Mouse (Mus musculus) midbrain, postnatal 0 days (tissue): Measurements from ENCODE around the gene Pigq. TPM values are rescaled to one million over a fixed set of nuclear protein-coding genes. Genes with fewer than 3 reads are reported as not detected.

Experiments used
- ATAC-seq: fragments of 200-750 bp; cut with Nextera tagmentation; 2 replicates; pipeline ENCODE4 v1.8.0; 2017; ENCODE audit warnings: moderate number of reproducible peaks, mild to moderate bottlenecking, moderate TSS enrichment, moderate library complexity; ENCODE audit not compliant: low FRiP score
- DNase-seq: peaks from one replicate; pipeline ENCODE4 v3.0.0-alpha.2; 2015; ENCODE audit warnings: low spot score
- H3K27ac ChIP-seq: fragments of 300-500 bp; sonication (generic); 2 replicates; pipeline ENCODE4 v1.5.1; 2014; ENCODE audit warnings: low read depth, mild to moderate bottlenecking, low read length, mixed read lengths
- H3K27me3 ChIP-seq: fragments of 300-500 bp; sonication (generic); 2 replicates; pipeline ENCODE4 v1.6.1; 2014; ENCODE audit warnings: low read length, control low read depth, mixed read lengths; ENCODE audit not compliant: insufficient read depth
- H3K36me3 ChIP-seq: fragments of 300-500 bp; sonication (generic); 2 replicates; pipeline ENCODE4 v1.6.1; 2014; ENCODE audit warnings: low read length, control low read depth, mixed read lengths; ENCODE audit not compliant: insufficient read depth
- H3K4me1 ChIP-seq: fragments of 300-500 bp; sonication (generic); 2 replicates; pipeline ENCODE4 v1.6.1; 2014; ENCODE audit warnings: mild to moderate bottlenecking, control low read depth, antibody characterized with exemption, low read length, mixed read lengths; ENCODE audit not compliant: insufficient read depth
- H3K4me2 ChIP-seq: fragments of 300-500 bp; sonication (generic); 2 replicates; pipeline ENCODE4 v1.6.1; 2014; ENCODE audit warnings: low read depth, mild to moderate bottlenecking, low read length, mixed read lengths; ENCODE audit not compliant: poor library complexity, severe bottlenecking
- H3K4me3 ChIP-seq: fragments of 300-500 bp; sonication (generic); 2 replicates; pipeline ENCODE4 v1.5.1; 2014; ENCODE audit warnings: low read depth, mild to moderate bottlenecking, low read length, moderate library complexity
- H3K9ac ChIP-seq: fragments of 300-500 bp; sonication (generic); replicated peaks from 2 replicates; pipeline ENCODE4 v1.6.1; 2014; ENCODE audit warnings: mild to moderate bottlenecking, low read length, moderate library complexity, mixed read lengths; ENCODE audit not compliant: poor library complexity, severe bottlenecking
- H3K9me3 ChIP-seq: fragments of 300-500 bp; sonication (generic); 2 replicates; pipeline ENCODE4 v1.6.1; 2016; ENCODE audit warnings: low read length, control low read depth
- CTCF ChIP-seq: IDR thresholded peaks from 2 replicates; pipeline ENCODE4 v1.5.1; 2016; ENCODE audit warnings: antibody characterized with exemption, mild to moderate bottlenecking
- WGBS: fragments of 180-500 bp; shearing (Covaris S2); extraction: QIAGEN DNeasy Blood & Tissue Kit; methylation state at CpG from one replicate; pipeline ENCODE4 v1.1.7; 2014; 5-methylcytosine and 5-hydroxymethylcytosine counted together
- polyA plus RNA-seq: library from polyadenylated mRNA; unstranded; fragments of >200 nt; fragmentation: Nextera tagmentation; extraction: Ambion mirVana; gene quantifications from 2 replicates; pipeline ENCODE4 v1.2.1, GENCODE M21; 2015
- total RNA-seq: library from RNA; depleted of rRNA; stranded (reverse); fragments of >200 nt; gene quantifications from 2 replicates; pipeline ENCODE4 v1.2.3, GENCODE M21; 2014; rRNA removed

Pigq gene
- total and polyA plus RNA-seq, 2 experiments from 2014 or later, result 75.4 to 111 TPM

GRCm38 (mm10) chr17:25877741-25878610 is 66.8 kb downstream of the Pigq start:
- ATAC-seq, result no peak
- TF ChIP-seq CTCF, result no peak
- Histone ChIP-seq H3K27me3 (no peaks in the 10 kb centered on the region), H3K4me1 (peaks cover 19% of the 10 kb centered on the region), H3K4me3 (no peak overlapping the region), H3K4me2 (no peak overlapping the region), H3K9me3 (no peaks in the 10 kb centered on the region), H3K36me3 (peaks cover 24% of the 10 kb centered on the region; the same call in 1 of the 2 replicates), H3K9ac (no peak overlapping the region), H3K27ac (no peak overlapping the region)
- DNase-seq, result no peak
- 91% methylated on average over 31 of the region's 32 CpGs for WGBS

DNA sequence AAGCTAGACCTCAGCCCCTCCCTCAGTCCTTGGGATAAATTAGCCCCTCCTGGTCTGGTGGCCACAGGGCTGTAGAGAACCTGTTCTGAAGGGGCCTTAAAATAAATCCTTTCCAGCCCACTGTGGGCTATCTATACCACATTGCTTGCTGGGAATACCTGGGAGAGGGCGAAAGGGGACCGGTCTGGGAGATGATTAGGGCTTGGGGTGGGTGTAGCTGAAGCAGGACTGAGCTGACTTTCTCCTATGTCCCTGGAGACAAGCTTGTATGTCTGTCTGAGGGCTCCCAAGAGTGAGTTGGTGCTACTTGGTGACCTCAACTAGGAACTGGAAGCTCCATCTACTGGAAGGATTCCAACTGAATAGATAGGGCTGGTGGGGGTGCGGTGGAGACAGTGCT is 67.7 kb downstream of the Pigq start:
- H3K4me3 ChIP-seq, result no peak overlapping the region
- no peak overlapping the region for H3K9ac ChIP-seq
- peaks cover 19% of the 10 kb centered on the region; the same call in 1 of the 2 replicates for H3K36me3 ChIP-seq
- H3K4me1 ChIP-seq, result peaks cover 19% of the 10 kb centered on the region
- WGBS, result 98% methylated on average over 3 of the region's 3 CpGs
- no peaks in the 10 kb centered on the region for H3K27me3 ChIP-seq
- no peak for TF ChIP-seq CTCF
- DNase-seq (no peak), ATAC-seq (no peak)
- no peaks in the 10 kb centered on the region for H3K9me3 ChIP-seq
- 0 out of 2 replicates have a peak overlapping the region, but pooled peaks have one; percentile 2 for H3K4me2 ChIP-seq
- no peak overlapping the region for H3K27ac ChIP-seq

Other genes with a start within 250 kb of the Pigq start
Only the 30 nearest of the 32 such genes appear.
- 8.0 and 10.5 TPM in 2 replicates for gene Rpusd1, start 217.3 kb downstream of the Pigq start, total RNA-seq
- gene Rpusd1, start 217.3 kb downstream of the Pigq start, polyA plus RNA-seq, result 26.7 and 33.3 TPM in 2 replicates
- not detected in 2 replicates for gene Mslnl, start 208.9 kb downstream of the Pigq start, total RNA-seq
- gene Mslnl, start 208.9 kb downstream of the Pigq start, polyA plus RNA-seq, result not detected in 2 replicates
- gene Msln, start 190.6 kb downstream of the Pigq start, total RNA-seq, result 0.52 and 1.6 TPM in 2 replicates
- gene Msln, start 190.6 kb downstream of the Pigq start, polyA plus RNA-seq, result 2.2 and 3.6 TPM in 2 replicates
- 25.2 and 27.3 TPM in 2 replicates for gene Narfl, start 171.2 kb downstream of the Pigq start, total RNA-seq
- 25.1 and 27.2 TPM in 2 replicates for gene Narfl, start 171.2 kb downstream of the Pigq start, polyA plus RNA-seq
- 149 and 156 TPM in 2 replicates for gene Haghl, start 159.3 kb downstream of the Pigq start, total RNA-seq
- 206 and 228 TPM in 2 replicates for gene Haghl, start 159.3 kb downstream of the Pigq start, polyA plus RNA-seq
- gene Ccdc78, start 158.4 kb downstream of the Pigq start, total RNA-seq, result 0.44 TPM in 1 of 2 replicates, not detected in the other
- 0.39 and 0.65 TPM in 2 replicates for gene Ccdc78, start 158.4 kb downstream of the Pigq start, polyA plus RNA-seq
- gene Fam173a, start 152.0 kb downstream of the Pigq start, total RNA-seq, result 65.8 and 74.2 TPM in 2 replicates
- gene Fam173a, start 152.0 kb downstream of the Pigq start, polyA plus RNA-seq, result 106 and 116 TPM in 2 replicates
- not detected in 2 replicates for gene AC134908.4, start 149.3 kb downstream of the Pigq start, total RNA-seq
- 0.89 TPM in 1 of 2 replicates, not detected in the other for gene AC134908.4, start 149.3 kb downstream of the Pigq start, polyA plus RNA-seq
- 155 and 236 TPM in 2 replicates for gene Metrn, start 147.8 kb downstream of the Pigq start, total RNA-seq
- 50.0 and 54.3 TPM in 2 replicates for gene Metrn, start 147.8 kb downstream of the Pigq start, polyA plus RNA-seq
- gene Fbxl16, start 135.9 kb downstream of the Pigq start, total RNA-seq, result 140 and 154 TPM in 2 replicates
- gene Fbxl16, start 135.9 kb downstream of the Pigq start, polyA plus RNA-seq, result 43.1 and 51.7 TPM in 2 replicates
- 33.4 and 37.6 TPM in 2 replicates for gene Wdr24, start 121.3 kb downstream of the Pigq start, total RNA-seq
- gene Wdr24, start 121.3 kb downstream of the Pigq start, polyA plus RNA-seq, result 24.7 and 27.3 TPM in 2 replicates
- 39.1 and 46.2 TPM in 2 replicates for gene Jmjd8, start 116.1 kb downstream of the Pigq start, total RNA-seq
- 43.8 and 45.9 TPM in 2 replicates for gene Jmjd8, start 116.1 kb downstream of the Pigq start, polyA plus RNA-seq
- gene Stub1, start 111.5 kb downstream of the Pigq start, total RNA-seq, result 237 and 248 TPM in 2 replicates
- 374 and 397 TPM in 2 replicates for gene Stub1, start 111.5 kb downstream of the Pigq start, polyA plus RNA-seq
- gene Rhbdl1, start 107.6 kb downstream of the Pigq start, total RNA-seq, result 95.2 and 168 TPM in 2 replicates
- 97.0 and 110 TPM in 2 replicates for gene Rhbdl1, start 107.6 kb downstream of the Pigq start, polyA plus RNA-seq
- gene Gm20683, start 103.2 kb downstream of the Pigq start, total RNA-seq, result 25.8 and 34.3 TPM in 2 replicates
- gene Gm20683, start 103.2 kb downstream of the Pigq start, polyA plus RNA-seq, result 11.9 and 14.2 TPM in 2 replicates
- 49.2 and 70.1 TPM in 2 replicates for gene Rhot2, start 100.1 kb downstream of the Pigq start, total RNA-seq
- 15.4 and 16.2 TPM in 2 replicates for gene Rhot2, start 100.1 kb downstream of the Pigq start, polyA plus RNA-seq
- 36.2 and 44.3 TPM in 2 replicates for gene Wdr90, start 83.4 kb downstream of the Pigq start, total RNA-seq
- gene Wdr90, start 83.4 kb downstream of the Pigq start, polyA plus RNA-seq, result 14.2 and 15.0 TPM in 2 replicates
- 14.6 and 29.9 TPM in 2 replicates for gene Mcrip2, start 76.2 kb downstream of the Pigq start, total RNA-seq
- gene Mcrip2, start 76.2 kb downstream of the Pigq start, polyA plus RNA-seq, result 39.5 and 45.5 TPM in 2 replicates
- 53.8 and 64.8 TPM in 2 replicates for gene Mettl26, start 69.9 kb downstream of the Pigq start, total RNA-seq
- 67.3 and 74.0 TPM in 2 replicates for gene Mettl26, start 69.9 kb downstream of the Pigq start, polyA plus RNA-seq
- gene Wfikkn1, start 64.1 kb downstream of the Pigq start, total RNA-seq, result 0.77 and 1.7 TPM in 2 replicates
- gene Wfikkn1, start 64.1 kb downstream of the Pigq start, polyA plus RNA-seq, result 0.42 and 0.56 TPM in 2 replicates
- 42.1 and 43.0 TPM in 2 replicates for gene Rab40c, start 25.2 kb downstream of the Pigq start, total RNA-seq
- 36.2 and 38.9 TPM in 2 replicates for gene Rab40c, start 25.2 kb downstream of the Pigq start, polyA plus RNA-seq
- gene Nhlrc4, start within 50 bp of the Pigq start, total RNA-seq, result 0.47 and 0.60 TPM in 2 replicates
- gene Nhlrc4, start within 50 bp of the Pigq start, polyA plus RNA-seq, result 0.35 and 0.91 TPM in 2 replicates
- gene A930017K11Rik, start 7.6 kb upstream of the Pigq start, total RNA-seq, result 2.9 and 4.1 TPM in 2 replicates
- 3.2 and 3.7 TPM in 2 replicates for gene A930017K11Rik, start 7.6 kb upstream of the Pigq start, polyA plus RNA-seq
- gene Capn15, start 40.9 kb upstream of the Pigq start, total RNA-seq, result 29.7 and 36.8 TPM in 2 replicates
- 14.7 and 20.1 TPM in 2 replicates for gene Capn15, start 40.9 kb upstream of the Pigq start, polyA plus RNA-seq
- 34.7 and 35.7 TPM in 2 replicates for gene Rab11fip3, start 124.6 kb upstream of the Pigq start, total RNA-seq
- gene Rab11fip3, start 124.6 kb upstream of the Pigq start, polyA plus RNA-seq, result 14.8 and 18.3 TPM in 2 replicates
- 38.0 and 41.1 TPM in 2 replicates for gene Decr2, start 145.4 kb upstream of the Pigq start, total RNA-seq
- gene Decr2, start 145.4 kb upstream of the Pigq start, polyA plus RNA-seq, result 42.3 and 44.4 TPM in 2 replicates
- gene Nme4, start 150.7 kb upstream of the Pigq start, total RNA-seq, result 6.4 and 7.7 TPM in 2 replicates
- 9.2 and 10.2 TPM in 2 replicates for gene Nme4, start 150.7 kb upstream of the Pigq start, polyA plus RNA-seq
- 9.0 and 9.5 TPM in 2 replicates for gene Tmem8, start 168.4 kb upstream of the Pigq start, total RNA-seq
- gene Tmem8, start 168.4 kb upstream of the Pigq start, polyA plus RNA-seq, result 3.5 TPM in 2 replicates
- 95.0 and 117 TPM in 2 replicates for gene Mrpl28, start 178.6 kb upstream of the Pigq start, total RNA-seq
- gene Mrpl28, start 178.6 kb upstream of the Pigq start, polyA plus RNA-seq, result 165 and 179 TPM in 2 replicates
- gene Axin1, start 193.8 kb upstream of the Pigq start, total RNA-seq, result 27.2 and 30.0 TPM in 2 replicates
- 18.5 and 21.0 TPM in 2 replicates for gene Axin1, start 193.8 kb upstream of the Pigq start, polyA plus RNA-seq